Mouse (Mus musculus): ENCODE measurements at regions not wholly inside any gene's neighbourhood (a gene's known extent, or its start where the extent isn't known, plus 50 kb on each side); places are given as distances from the start of the nearest gene placed in this dataset.

- in situ Hi-C loops (cut with MboI, MseI) = no loop called here
Measured at GRCm38 (mm10) chr8:11145251-11145650, 137.0 kb upstream of the Irs2 start.

GRCm38 (mm10) chr8:11140566-11140965, 132.3 kb upstream of the Irs2 start:
- in situ Hi-C loops (cut with MboI, MseI) = no loop called here

GRCm38 (mm10) chr8:11139294-11139693, 131.0 kb upstream of the Irs2 start:
- in situ Hi-C loops (cut with MboI, MseI) = loop anchor here (10.0 kb wide), 1 partner anchor 1876 kb away; no protein-coding TSS in a partner anchor

- in situ Hi-C loops (cut with MboI, MseI) = loop anchor here (10.0 kb wide), 1 partner anchor 1876 kb away; no protein-coding TSS in a partner anchor
Measured at GRCm38 (mm10) chr8:11138302-11139020, 130.2 kb upstream of the Irs2 start.

- in situ Hi-C loops (cut with MboI, MseI) = loop anchor here (10.0 kb wide), 1 partner anchor 1878 kb away; no protein-coding TSS in a partner anchor
Measured at GRCm38 (mm10) chr8:11136566-11136965, 128.3 kb upstream of the Irs2 start.

GRCm38 (mm10) chr8:11135135-11135534, 126.9 kb upstream of the Irs2 start:
- in situ Hi-C loops (cut with MboI, MseI) = loop anchor here (10.0 kb wide), 1 partner anchor 1880 kb away; no protein-coding TSS in a partner anchor

GRCm38 (mm10) chr8:11134562-11134961, 126.3 kb upstream of the Irs2 start:
- in situ Hi-C loops (cut with MboI, MseI) = loop anchor here (10.0 kb wide), 1 partner anchor 1880 kb away; no protein-coding TSS in a partner anchor

GRCm38 (mm10) chr8:11119030-11119634, 110.9 kb upstream of the Irs2 start:
- in situ Hi-C loops (cut with MboI, MseI) = no loop called here

GRCm38 (mm10) chr8:11116534-11116933, 108.3 kb upstream of the Irs2 start:
- in situ Hi-C loops (cut with MboI, MseI) = no loop called here

- in situ Hi-C loops (cut with MboI, MseI) = no loop called here
Measured at GRCm38 (mm10) chr8:11115210-11115609, 107.0 kb upstream of the Irs2 start.

GRCm38 (mm10) chr8:11114531-11114930, 106.3 kb upstream of the Irs2 start:
- in situ Hi-C loops (cut with MboI, MseI) = no loop called here

- in situ Hi-C loops (cut with MboI, MseI) = no loop called here
Measured at GRCm38 (mm10) chr8:11112908-11113532, 104.8 kb upstream of the Irs2 start.

GRCm38 (mm10) chr8:11111987-11112386, 103.7 kb upstream of the Irs2 start:
- in situ Hi-C loops (cut with MboI, MseI) = no loop called here

- in situ Hi-C loops (cut with MboI, MseI) = no loop called here
Measured at GRCm38 (mm10) chr8:11107435-11107834, 99.2 kb upstream of the Irs2 start.

GRCm38 (mm10) chr8:11107021-11107420, 98.8 kb upstream of the Irs2 start:
- in situ Hi-C loops (cut with MboI, MseI) = no loop called here

GRCm38 (mm10) chr8:11103745-11104607, 95.7 kb upstream of the Irs2 start:
- in situ Hi-C loops (cut with MboI, MseI) = no loop called here

GRCm38 (mm10) chr8:11100310-11100709, 92.1 kb upstream of the Irs2 start:
- in situ Hi-C loops (cut with MboI, MseI) = no loop called here

- in situ Hi-C loops (cut with MboI, MseI) = no loop called here
Measured at GRCm38 (mm10) chr8:11099591-11099855, 91.3 kb upstream of the Irs2 start.

- in situ Hi-C loops (cut with MboI, MseI) = no loop called here
Measured at GRCm38 (mm10) chr8:11098790-11099590, 90.7 kb upstream of the Irs2 start.

GRCm38 (mm10) chr8:11098228-11098778, 90.0 kb upstream of the Irs2 start:
- in situ Hi-C loops (cut with MboI, MseI) = no loop called here

GRCm38 (mm10) chr8:11097813-11098212, 89.6 kb upstream of the Irs2 start:
- in situ Hi-C loops (cut with MboI, MseI) = no loop called here

All from T-helper 1 cell (primary cell).